Mouse (Mus musculus) right cerebral cortex, postnatal 14 days (tissue): ENCODE results near the gene Zc2hc1b.
A peak's percentile ranks its signal among the peaks of the same experiment; 100 is the strongest.

ENCODE experiments used
- DNase-seq: peaks from one replicate; pipeline ENCODE4 v3.0.0; 2022

Zc2hc1b gene

DNA sequence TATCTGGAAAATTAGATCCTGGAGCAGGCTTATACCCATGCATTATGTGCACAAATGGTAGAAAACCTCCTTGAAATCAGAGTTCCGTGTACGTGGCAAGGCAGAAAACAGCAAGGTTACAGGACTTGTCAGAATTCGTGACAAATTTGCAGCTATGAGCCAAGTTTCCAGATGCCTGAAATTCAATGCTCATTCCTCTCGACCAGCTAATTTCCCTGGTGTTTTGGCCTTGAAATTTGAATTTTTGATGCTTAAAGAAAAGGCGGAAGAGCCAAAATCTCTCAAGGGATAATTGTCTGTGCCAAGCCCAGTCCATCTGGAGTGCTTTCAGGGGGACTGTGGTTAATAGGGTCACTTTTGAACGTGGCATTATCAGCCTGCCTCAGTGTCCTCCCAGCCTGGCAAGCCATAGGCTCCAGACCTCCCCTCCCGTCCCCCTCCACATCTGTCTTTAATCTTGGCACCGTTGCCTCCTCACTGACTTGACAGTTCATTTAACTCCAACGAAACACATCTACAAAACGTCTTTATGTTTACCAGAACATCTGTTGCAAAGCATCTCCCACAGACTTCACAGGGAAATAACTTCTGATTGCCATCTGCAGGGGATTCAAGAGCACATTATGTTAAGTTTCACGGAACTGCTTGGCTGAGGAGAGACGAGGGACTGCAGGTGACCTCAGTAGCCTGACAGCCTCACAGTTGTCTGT lies 6.9 kb downstream of the Zc2hc1b start:
- no peak for DNase-seq

- DNase-seq, result no peak
These were observed 9.4 kb downstream of the Zc2hc1b start for GRCm38 (mm10) chr10:13168461-13168860.

- DNase-seq, result no peak
These were observed 15.8 kb downstream of the Zc2hc1b start for GRCm38 (mm10) chr10:13162031-13162430.

DNA sequence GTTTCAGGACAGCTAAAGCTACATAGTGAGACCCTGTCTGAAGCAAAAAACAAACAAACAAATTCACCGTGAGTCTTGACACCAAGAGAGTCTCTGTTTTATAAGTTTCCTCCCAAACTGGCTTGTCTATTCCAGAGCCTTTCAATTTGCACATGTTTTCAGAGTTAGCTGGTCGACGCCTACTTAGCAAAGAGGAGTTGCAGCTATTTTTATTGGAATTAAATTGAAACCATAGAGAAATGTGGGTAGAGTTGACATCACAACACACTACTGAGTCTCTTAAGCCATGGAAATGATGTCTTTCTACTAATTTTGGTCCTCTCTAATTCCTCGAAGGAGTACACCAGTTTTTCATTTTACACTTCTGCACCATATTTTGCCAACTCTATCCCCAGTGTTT lies 16.9 kb downstream of the Zc2hc1b start:
- no peak for DNase-seq

DNA sequence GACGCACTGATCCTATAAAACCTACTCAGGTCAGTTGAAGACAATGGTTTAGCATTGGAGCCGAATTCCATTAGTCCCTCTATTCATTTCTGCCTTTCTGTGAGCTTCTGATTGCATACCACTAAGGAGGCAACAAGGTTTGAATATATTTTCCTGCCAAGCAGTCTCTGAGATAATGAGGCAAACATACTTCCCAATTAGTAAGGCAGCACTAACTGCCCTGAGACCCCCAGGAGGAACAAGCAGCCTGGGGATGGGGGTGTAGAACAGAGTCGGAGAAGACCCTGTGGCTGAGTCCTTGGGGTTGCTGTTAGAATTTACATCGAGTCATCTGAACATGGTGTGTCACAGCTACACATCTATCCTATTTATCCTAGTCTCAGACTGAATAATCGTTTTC lies 22.4 kb downstream of the Zc2hc1b start:
- DNase-seq, result no peak

DNA sequence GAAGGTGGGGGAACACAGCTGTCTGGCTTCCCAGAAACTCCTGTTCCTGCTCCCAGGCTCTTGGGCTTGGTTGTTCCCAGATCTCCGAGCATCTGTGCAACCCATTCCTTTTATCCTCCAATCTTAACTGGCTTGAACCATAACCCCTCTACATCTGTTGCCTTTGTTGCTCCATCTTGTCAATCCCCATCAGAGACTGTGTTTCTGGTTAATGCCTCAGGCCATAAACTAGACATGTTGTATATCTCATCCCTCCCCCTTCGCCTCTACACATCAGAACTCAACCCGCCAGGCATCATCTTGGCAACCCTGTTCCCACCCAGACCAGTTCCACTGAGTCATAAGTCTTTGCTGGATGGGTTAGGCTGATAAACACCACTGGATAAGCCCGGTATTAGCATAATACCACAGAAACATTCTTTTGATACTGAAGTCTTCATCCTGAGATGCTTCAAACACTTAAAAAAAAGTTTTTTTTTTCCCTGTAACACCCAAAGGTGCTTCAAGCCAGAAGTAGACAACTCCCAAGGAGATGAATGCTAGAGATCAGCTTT lies 24.9 kb downstream of the Zc2hc1b start:
- no peak for DNase-seq

DNA sequence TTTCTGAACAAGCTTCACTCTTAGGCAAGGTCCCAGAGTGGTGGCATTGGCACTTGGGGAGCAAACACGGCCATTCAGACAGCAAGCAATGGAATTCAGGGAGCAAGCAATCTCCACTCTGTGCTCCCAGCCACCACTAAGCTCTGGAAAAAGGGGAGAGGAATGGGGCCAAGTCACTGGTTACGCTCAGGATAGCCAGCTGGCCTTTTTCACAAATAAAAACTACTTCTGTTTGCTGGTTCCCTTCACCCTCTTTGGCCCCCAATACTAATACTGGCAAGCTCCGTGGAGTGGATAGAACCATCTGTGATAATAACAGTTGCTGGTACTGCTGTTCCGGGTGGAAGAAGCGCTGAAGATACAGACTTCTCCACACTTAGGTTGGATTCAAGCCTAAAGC lies 26.5 kb downstream of the Zc2hc1b start:
- DNase-seq, result no peak

GRCm38 (mm10) chr10:13150435-13150834 lies 27.4 kb downstream of the Zc2hc1b start:
- DNase-seq, result no peak

DNA sequence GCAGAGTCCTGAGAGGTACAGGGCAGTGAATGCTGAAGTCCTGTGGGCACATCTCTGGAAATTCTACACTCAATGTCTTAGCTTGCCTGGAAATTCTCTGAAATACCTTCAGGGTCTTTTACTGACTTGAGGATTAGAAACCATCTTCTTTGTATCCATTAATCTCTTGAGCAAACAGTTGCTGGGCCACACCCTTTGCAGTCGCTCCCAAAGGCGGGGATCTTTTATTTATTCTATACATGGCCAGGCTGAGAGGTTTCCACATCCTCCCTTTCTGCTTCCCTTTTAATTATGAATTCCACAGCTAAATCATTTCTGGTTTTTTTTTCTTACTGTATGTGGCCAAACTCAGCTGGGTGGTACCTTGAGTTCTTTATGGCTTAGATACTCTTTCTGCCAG lies 37.4 kb downstream of the Zc2hc1b start:
- DNase-seq, result no peak

DNA sequence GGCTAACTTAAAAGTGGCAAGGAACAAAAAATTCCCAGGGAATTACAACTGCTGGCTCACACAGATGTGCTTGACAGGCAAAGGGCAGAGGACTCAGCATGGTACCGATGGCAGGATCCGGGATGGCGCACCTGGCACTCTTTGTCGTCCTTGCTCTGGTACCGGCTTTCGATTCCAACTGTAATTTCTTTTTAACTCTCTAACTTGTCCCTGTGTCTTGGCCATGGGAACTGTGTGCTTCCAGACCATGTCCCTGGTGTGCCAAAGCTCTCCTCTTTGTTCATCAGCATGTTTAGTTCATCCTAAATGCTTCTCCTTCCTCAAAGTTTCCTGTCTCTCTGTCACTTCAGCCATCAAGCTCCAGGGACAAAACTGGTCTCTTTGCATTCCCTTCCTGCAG lies 39.9 kb downstream of the Zc2hc1b start:
- DNase-seq, result no peak

DNA sequence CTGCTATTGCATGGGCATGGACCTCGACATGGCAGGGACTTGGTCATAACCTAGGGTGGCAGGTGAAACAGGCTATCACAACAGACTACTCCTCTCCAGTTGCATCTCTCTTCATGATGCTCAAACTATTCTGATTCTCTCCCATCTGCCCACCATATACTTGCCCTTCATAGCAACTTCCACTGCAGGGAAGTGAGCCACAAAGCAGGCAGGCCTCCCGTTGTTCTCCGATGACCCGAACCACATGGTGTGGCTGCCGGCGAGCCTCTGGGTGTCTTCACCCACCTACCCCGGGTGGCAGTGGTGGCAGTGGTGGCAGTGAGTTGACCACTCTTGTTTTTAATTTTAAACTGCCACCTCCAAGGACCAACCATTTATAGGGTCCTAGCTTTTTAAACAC lies 42.1 kb downstream of the Zc2hc1b start:
- DNase-seq, result no peak

GRCm38 (mm10) chr10:13135276-13135675 lies 42.5 kb downstream of the Zc2hc1b start:
- no peak for DNase-seq

DNA sequence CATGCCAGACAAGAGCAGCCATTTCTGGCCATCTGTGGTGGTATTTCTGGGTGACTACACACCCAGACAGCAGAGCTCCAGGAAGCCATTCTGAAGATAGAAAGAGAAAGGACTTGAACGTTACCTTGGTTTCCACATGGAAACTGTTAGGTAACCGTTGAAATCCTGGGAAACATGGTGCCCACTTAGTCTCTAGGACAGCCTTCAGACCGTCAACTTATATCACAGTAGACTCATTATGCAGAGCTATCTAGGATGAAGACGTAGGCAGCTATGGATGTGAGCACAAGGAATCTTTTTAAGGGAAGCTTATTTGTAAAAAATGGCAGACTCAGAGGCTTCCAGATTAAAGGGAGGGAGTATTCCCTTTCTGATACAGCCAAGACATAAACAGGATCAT lies 44.0 kb downstream of the Zc2hc1b start:
- DNase-seq, result no peak

- DNase-seq, result no peak
These were observed 49.9 kb downstream of the Zc2hc1b start for GRCm38 (mm10) chr10:13127946-13128345.

DNA sequence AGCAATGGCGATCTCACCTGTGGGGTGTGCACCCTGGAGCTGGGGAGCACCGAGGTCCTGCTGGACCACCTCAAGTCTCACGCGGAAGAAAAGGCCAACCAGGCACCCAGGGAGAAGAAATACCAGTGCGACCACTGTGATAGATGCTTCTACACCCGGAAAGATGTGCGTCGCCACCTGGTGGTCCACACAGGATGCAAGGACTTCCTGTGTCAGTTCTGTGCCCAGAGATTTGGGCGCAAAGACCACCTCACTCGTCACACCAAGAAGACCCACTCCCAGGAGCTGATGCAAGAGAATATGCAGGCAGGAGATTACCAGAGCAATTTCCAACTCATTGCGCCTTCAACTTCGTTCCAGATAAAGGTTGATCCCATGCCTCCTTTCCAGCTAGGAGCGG lies 50.5 kb downstream of the Zc2hc1b start:
- peak; percentile 23 for DNase-seq

GRCm38 (mm10) chr10:13125811-13126210 lies 52.0 kb downstream of the Zc2hc1b start:
- DNase-seq, result no peak

DNA sequence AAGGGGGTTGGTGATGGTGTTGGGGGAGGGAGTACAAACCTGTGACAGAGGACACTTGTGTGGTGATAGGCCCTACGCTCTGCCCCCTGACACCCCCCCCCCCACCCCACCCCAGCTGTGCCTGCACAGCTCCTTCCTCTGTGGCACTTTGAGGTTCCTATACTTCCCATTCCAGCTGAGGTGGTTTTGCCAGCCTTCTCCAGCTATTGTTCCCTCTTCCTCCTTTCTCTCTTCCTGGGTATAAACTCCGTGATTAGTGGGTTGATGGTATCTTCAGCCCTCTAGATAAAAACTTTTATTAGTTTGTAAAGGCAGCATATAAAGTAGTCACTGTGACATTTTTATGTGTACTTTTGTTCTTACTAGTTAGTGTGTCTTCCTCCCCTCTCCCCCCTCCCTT lies 58.5 kb downstream of the Zc2hc1b start:
- DNase-seq, result no peak

- DNase-seq, result no peak
These were observed 59.1 kb downstream of the Zc2hc1b start for GRCm38 (mm10) chr10:13118770-13119102.

- DNase-seq, result no peak
These were observed 59.6 kb downstream of the Zc2hc1b start for GRCm38 (mm10) chr10:13118024-13118769.

GRCm38 (mm10) chr10:13116706-13117665 lies 60.8 kb downstream of the Zc2hc1b start:
- no peak for DNase-seq

- DNase-seq, result no peak
These were observed 62.8 kb downstream of the Zc2hc1b start for GRCm38 (mm10) chr10:13115030-13115429.

DNA sequence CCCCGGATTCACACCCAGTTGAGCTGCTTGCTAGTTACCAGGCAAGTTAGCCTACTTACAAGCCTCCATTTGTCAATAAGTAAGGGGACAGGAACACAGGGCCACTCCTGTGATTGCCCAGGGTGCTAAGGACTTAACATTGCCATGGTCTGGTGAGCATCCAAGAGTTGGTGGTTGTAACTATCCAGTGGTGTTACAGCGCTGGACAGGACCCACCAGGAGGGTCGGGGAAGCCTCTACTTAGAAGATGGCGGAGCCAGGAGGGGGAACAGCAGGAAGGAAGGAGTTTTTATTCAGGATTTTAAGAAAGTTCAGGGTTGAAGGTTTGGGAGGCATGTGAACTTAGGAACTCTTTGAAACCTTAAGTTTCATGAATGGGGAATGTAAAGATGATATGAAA lies 64.2 kb downstream of the Zc2hc1b start:
- no peak for DNase-seq

DNA sequence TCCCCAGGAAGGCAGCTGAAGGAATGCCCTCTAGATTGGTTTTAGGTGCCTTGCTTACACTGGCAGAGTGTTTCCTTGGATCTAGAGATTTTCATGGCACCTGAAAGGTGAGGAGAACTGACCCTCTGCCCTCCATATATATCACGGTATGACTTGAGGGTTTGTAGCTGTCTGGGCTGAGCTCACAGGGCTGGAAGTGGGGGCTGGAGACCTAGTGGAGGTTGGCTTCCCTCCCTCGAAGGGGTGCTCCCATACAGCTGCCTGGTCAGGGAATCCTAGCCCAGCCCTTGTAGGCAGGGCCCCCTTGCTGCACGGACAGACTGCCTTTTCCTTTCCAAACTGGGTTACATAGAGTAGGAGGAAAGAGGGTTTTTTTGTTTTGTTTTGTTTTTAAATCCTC lies 65.0 kb downstream of the Zc2hc1b start:
- no peak for DNase-seq
